Mouse (Mus musculus) granulocyte monocyte progenitor cell, adult 5-6 weeks (primary cell): ENCODE measurements around the gene Klhl3. TPM values are rescaled to one million over a fixed set of nuclear protein-coding genes. Genes with fewer than 3 reads are reported as not detected.

Experiments used
- ATAC-seq: replicated peaks from 2 replicates; pipeline ENCODE4 v1.8.0; 2016; ENCODE audit warnings: mild to moderate bottlenecking, moderate TSS enrichment, inconsistent platforms; ENCODE audit not compliant: poor library complexity, severe bottlenecking
- total RNA-seq, 2 experiments: library from RNA; stranded (forward) in 1 of 2; stranded (reverse) in 1 of 2; fragments of 200-712, 200-1000 nt in 1 of 2; fragments of >200 nt in 1 of 2; fragmentation: Nextera tagmentation in 1 of 2; gene quantifications; 2 replicates each; pipeline ENCODE4 v1.2.3; 2014 to 2017

Klhl3 gene
- total RNA-seq, 2 experiments from 2014 or later: 4.9 to 7.8 TPM

- ATAC-seq: no peak
Measured at GRCm38 (mm10) chr13:58070504-58070903, 42.9 kb downstream of the Klhl3 start.

GRCm38 (mm10) chr13:58068421-58069209, 44.8 kb downstream of the Klhl3 start:
- ATAC-seq: peak; percentile 38

GRCm38 (mm10) chr13:58067540-58068103, 45.8 kb downstream of the Klhl3 start:
- peak; percentile 76 for ATAC-seq

DNA sequence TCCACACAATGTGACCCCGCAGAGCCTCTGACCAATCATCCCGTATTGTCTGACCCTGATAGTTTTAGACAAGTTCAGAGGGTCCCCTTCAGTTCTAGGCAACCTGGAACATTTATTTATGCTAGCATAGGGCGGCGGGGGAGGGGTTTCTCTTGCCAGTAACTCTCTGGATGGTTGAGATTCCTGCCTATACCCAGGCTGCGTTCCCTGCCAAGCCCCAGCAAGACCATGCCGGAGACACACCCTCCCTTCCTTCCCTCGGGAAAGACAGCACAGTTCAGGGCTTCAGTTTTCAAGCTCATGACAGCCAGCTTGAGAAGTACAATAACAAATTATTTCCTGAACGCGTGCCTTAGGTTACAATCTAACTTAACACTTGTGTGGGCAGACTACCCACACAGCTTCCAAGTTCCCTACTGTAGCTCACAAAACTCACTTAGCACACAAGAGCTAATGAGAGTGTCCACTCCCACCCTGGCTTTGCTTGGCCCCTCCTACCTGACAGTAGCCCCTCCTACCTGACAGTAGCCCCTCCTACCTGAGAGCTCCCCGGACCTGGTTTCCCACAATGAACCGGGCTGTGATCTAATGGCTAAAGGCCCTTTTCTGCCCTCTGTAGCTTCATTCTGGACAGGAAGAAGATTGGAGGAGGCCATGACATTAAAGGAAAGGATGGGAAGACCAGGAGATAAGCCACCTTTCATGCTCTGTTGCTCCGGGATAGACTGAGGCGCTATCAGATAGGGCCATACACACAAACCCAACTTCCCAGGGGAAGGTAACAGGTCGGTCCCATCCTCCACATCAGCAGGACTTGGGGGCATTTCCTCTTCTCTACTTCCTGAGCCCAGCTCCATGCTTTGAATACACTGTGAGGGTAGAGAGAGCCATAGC, 46.6 kb downstream of the Klhl3 start:
- ATAC-seq: peak; percentile 60

- no peak for ATAC-seq
Measured at GRCm38 (mm10) chr13:58066081-58066495, 47.3 kb downstream of the Klhl3 start.

GRCm38 (mm10) chr13:58065316-58065715, 48.1 kb downstream of the Klhl3 start:
- no peak for ATAC-seq

- peak; percentile 90 for ATAC-seq
Measured at GRCm38 (mm10) chr13:58057953-58058870, 55.2 kb downstream of the Klhl3 start.

GRCm38 (mm10) chr13:58056618-58057017, 56.8 kb downstream of the Klhl3 start:
- no peak for ATAC-seq

- ATAC-seq: no peak
Measured at GRCm38 (mm10) chr13:58053628-58054027, 59.8 kb downstream of the Klhl3 start.

DNA sequence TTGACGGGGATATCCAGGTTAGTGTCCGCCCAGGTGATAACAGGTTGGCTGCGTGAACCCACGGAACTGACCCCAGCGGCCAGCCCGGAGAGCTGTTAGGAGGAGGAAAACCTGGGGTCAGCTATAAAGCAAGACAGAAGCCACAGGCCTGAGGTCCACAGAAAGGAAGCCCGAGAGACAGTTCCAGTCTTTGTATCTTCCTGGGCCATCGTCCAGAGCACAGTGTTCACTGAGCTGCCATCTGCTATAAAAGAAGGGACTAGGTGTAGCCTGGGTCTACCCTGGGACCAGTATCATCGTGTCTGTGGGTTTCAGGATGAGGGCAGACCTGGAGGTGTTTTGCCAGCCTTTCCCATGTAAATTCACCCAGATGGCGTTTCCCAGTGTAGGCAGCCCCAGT, 61.7 kb downstream of the Klhl3 start:
- ATAC-seq: no peak

GRCm38 (mm10) chr13:58051251-58051650, 62.1 kb downstream of the Klhl3 start:
- ATAC-seq: no peak

DNA sequence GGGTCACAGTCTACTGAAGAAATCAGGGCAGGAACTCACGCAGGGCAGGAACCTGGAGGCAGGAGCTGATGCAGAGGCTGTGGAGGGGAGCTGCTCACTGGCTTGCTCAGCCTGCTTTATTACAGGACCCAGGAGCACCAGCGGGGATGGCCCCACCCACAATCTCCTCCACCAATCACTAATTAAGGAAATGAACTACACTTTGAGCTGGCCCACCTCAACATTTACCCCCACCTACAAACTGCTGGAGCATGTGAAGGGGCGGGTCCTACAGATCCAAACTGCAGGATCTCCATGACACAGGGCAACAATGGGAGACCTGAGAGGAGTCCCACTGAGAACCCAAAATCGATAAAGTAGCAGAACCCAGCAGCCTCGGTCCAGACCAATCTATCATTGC, 64.3 kb downstream of the Klhl3 start:
- ATAC-seq: no peak

- ATAC-seq: no peak
Measured at GRCm38 (mm10) chr13:58048076-58048475, 65.3 kb downstream of the Klhl3 start.

GRCm38 (mm10) chr13:58046178-58046577, 67.2 kb downstream of the Klhl3 start:
- ATAC-seq: no peak

DNA sequence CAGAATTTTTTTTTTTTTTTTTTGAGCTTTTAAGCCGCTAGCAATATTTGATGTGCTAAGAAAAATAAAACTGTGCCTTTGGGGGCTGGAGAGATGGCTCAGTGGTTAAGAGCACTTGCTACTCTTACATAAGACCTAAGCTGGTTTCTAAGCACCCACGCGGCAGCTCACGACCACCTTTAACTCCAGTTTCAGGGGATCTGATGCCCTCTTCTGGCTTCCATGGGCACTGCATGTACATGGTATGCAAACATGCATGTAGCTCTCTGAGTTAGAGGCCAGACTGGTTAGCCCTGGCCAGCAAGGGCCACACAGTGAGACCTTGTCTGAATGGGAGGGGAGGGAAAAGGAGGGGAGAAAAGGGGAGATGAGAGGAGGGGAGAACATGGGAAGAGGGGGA, 68.1 kb downstream of the Klhl3 start:
- peak; percentile 30; the same call in 1 of the 2 replicates for ATAC-seq

DNA sequence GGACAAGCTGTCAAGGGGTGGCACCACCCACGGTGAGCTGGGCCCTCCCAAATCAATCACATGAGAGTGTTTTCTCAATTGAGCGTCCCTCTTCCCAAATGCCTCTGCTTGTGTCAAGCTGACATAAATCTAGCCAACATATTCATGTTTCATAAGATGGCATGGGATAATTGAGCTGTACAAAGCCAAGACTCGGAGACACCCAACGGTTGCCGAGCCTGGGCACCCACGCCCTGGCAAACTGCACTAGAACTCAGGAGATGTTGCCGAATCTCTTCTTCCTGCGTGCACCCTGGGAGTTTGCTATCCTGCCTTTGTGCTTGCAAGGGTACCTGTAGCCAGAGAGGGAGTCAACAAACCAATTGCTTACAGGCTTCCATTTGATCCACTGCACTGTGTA, 70.1 kb downstream of the Klhl3 start:
- no peak for ATAC-seq

GRCm38 (mm10) chr13:58040112-58040511, 73.3 kb downstream of the Klhl3 start:
- no peak for ATAC-seq

GRCm38 (mm10) chr13:58037506-58037905, 75.9 kb downstream of the Klhl3 start:
- peak; percentile 35; the same call in 1 of the 2 replicates for ATAC-seq

- ATAC-seq: peak; percentile 45
Measured at GRCm38 (mm10) chr13:58035470-58036156, 77.8 kb downstream of the Klhl3 start.
